Mouse (Mus musculus) frontal cortex, postnatal 25 days (tissue): Measurements from ENCODE around the gene Utp4.
"Not testable (repeated sequence)": the region's sequence is repeated elsewhere in the genome, so short reads cannot be mapped to it uniquely, and the experiment has no call there.

ENCODE experiments used
- DNase-seq, 2 experiments: peaks; one replicate each; pipeline ENCODE4 v3.0.0; 2022; ENCODE audit warnings: low spot score in 2 of 2

Gene Utp4

GRCm38 (mm10) chr8:106905727-106906480 is 12.5 kb downstream of the Utp4 start:
- DNase-seq, result peak; percentile 50 to 63

DNA sequence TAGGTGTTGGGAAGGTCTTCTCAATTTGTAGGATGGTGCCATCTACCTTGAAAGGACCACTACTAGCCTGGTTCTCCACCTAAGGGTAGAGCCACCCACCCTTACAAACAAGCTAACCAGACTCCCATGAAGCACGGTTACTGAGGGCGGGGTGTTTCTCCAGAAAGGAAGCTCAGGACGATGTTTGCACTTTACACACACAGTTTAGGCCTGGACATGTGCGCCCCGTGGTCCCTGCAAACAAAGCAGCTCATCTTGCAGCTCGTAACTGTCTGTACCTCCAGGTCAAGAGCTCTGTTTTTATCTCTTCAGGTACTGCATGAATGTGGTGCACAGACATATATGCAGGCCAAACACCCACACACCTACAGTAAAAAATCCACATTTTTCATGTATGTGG is 13.2 kb downstream of the Utp4 start:
- DNase-seq, result no peak

DNA sequence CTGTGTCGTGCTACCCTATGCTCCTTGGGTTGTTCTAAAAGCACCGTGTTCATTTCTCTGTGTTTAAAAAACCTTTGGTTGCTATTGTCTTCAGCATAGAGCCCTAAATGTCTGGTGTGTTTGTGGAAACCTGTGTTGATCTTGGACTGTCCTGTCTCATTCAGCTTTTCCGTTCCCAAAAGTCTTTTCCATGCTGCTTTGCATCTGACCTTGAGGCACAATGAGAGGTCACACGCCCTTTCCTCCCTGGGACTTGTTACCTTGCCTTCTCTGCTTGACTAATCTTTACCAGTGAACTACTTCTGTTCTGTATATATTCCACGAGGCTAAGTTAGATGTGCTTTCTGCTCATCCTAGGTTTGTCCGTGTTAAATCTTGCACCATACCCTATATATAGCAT is 14.0 kb downstream of the Utp4 start:
- no peak for DNase-seq

GRCm38 (mm10) chr8:106908291-106908690 is 14.9 kb downstream of the Utp4 start:
- DNase-seq, result no peak

- DNase-seq, result no peak
These were observed 20.2 kb downstream of the Utp4 start for GRCm38 (mm10) chr8:106913631-106914030.

GRCm38 (mm10) chr8:106919721-106920394 is 26.4 kb downstream of the Utp4 start:
- peak in 1 of 2 experiments; percentile 62 for DNase-seq

- no peak for DNase-seq
These were observed 26.9 kb downstream of the Utp4 start for GRCm38 (mm10) chr8:106920395-106920741.

DNA sequence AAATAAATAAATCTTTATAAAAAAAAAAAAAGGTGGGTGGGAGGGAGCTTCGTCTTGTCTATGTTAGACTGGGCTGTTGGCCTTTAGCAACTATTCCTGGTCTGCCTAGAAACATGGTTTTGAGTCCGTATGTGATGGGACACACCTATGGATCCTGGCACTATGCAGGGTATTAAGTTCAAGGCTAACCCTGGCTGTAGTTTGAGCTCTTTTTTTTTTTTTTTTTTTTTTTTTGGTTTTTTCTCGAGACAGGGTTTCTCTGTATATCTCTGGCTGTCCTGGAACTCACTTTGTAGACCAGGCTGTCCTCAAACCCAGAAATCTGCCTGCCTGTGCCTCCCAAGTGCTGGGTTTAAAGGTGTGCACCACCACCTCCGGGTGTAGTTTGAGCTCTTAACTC is 30.6 kb downstream of the Utp4 start:
- DNase-seq, result no peak

DNA sequence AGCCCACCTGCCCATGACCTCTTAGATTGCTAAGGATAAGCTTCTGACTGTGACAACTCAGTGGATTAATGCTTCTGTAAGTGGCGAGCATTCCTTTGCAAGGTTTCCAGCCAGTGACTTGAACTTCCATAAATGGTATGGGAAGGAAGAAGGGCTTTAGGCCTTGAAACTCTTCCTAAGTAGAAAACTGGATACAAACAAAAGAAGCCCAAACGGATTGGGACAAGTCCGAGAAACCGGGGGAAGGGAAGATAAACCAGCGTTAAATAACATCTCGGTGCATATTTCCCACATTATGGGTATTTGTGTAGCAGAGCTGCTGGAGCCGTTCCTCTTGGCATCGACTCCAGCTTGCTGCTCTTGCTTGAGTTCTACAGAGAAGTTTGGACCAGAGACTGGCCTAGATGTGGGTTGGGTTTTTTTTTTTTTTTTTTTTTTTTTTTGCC is 31.5 kb downstream of the Utp4 start:
- DNase-seq, result no peak

- DNase-seq, result no peak
These were observed 32.0 kb downstream of the Utp4 start for GRCm38 (mm10) chr8:106925446-106925845.

DNA sequence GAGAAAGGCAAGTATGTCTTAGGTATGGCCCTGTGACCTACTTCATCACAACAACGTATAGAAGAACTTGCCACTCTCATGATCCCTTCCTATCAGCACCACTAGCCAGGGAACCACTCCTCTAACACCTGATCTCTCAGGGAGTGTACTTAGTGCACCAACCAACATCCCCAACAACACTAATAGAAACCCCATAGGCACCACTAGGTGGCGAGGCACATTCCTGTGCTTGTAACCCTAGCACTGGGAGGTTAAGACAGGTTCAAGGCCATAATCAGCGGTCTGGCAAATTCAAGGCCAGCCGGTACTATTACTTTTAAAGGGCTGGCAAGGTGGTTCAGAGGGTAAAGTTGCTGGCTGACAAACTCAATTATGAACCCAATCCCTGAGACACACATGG is 33.8 kb downstream of the Utp4 start:
- DNase-seq, result no peak

DNA sequence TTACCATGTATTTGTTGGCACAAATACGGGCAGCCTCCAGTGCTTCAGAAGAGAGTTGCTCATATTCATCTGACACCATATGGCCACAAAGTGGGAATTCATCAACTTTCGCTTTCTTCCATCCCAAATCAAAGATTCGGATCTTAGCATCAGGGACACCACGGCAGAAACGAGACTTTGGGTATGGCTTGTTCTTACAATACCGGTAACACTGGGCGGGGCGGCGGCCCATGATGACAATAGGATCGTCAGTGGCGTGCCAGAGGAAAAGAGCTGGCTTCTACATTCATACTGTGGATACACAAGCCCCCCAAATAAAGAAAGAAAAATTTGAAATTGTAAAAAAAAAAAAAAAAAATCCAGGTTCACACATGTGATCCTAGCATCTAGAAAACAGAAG is 34.7 kb downstream of the Utp4 start:
- DNase-seq, result not testable (repeated sequence)

DNA sequence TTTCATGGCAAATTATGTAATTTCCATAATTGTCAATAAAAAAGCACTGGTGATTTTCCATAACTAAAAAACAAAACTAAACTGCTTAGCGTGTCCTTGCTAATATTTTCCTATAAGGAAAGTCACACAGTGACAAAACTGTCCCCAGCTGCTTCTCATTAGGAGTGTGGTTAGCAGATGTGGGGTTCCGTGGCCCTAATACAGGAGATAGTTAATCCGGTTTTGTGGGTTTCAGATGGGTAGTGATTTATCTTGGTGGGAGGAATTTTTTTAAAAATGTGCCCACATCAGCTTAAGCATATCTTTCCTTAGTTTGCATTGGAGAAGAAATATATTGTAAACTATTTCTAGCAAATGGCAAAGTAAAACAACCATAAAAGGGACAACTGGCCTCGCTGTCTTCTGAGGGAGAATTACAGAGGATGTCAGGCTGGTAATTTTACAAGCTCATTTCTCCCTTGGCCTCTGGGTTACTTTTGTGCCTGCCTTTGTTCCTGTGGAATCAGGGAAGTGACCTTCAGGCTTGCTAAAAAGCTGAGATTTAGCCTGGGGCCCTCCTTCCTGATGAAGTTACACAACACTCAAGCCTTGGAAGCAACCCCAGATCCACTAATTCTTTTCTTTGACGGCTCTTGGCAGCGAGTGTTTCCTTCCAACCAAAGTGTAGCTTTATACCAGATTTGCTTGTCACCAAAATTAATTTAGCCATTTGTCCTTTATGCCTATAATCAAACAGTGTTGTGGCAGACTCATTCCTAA is 35.9 kb downstream of the Utp4 start:
- DNase-seq, result no peak

GRCm38 (mm10) chr8:106929921-106930320 is 36.5 kb downstream of the Utp4 start:
- no peak for DNase-seq

GRCm38 (mm10) chr8:106932376-106933065 is 39.1 kb downstream of the Utp4 start:
- no peak for DNase-seq

DNA sequence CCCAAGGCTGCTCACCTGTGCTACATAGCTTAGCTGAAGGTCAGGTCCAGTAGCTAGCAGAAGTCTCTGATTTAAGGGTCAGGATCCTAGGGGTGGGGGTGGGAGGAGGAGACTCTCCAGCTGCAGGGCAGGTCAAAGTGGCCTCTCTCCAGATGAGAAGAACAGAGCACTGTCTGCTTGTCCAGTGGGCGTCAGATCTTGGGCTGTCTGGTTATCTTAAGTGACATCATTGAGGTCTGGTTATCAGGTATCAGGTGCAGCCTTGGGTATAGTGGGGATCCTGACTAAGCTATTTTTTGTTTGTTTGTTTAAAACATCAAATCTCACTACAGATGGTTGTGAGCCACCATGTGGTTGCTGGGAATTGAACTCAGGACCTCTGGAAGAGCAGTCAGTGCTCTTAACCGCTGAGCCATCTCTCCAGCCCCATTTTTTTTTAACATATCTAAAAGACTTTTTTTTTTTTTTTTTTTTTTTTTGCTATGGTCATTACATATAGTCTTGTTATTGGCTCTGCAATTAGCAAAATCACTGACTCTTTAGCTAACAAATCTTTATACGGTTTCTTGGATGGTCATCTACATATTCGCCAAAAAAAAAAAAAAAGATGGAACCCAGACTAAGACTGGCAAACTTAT is 40.2 kb downstream of the Utp4 start:
- no peak for DNase-seq

DNA sequence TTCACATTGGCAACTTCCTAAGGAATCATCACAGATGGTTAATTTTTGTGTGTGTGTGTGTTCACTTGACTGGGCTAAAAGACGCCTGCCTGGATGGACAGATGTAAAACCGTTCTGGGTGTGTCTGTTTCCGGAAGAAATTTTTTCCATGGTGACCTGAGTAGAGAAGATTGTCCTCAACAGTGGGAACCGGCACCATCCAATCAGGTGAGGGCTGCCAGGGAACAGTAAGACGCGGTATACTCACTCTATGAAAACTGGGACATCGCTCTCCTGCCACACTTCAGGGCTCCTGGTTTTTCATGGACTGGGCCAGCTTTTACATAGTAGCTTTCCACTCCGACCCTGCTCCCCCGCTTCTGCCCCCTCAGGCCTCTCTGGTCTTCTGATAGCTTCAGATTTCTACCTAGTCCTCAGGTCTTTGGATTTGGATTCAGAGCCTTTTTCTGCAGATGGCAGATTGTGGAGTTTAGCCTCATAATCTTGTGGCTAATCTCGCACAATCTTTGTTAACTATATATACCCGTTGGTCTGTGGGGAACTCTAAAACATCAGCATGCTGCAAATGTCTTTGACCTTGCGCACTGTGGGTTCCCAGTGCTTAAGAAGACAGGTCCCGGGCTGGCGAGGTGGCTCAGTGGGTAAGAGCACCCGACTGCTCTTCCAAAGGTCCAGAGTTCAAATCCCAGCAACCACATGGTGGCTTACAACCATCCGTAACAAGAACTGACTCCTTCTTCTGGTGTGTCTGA is 41.0 kb downstream of the Utp4 start:
- DNase-seq, result no peak

- peak; percentile 72 to 84 for DNase-seq
These were observed 42.0 kb downstream of the Utp4 start, which contains the start of gene Sntb2 for GRCm38 (mm10) chr8:106935324-106935869. Sntb2 (plus strand) TSS chr8:106935750.

GRCm38 (mm10) chr8:106935899-106936477 is 42.6 kb downstream of the Utp4 start:
- peak; percentile 19 to 28 for DNase-seq

- DNase-seq, result peak in 1 of 2 experiments; percentile 17
These were observed 43.1 kb downstream of the Utp4 start for GRCm38 (mm10) chr8:106936478-106937051.
